Mouse (Mus musculus): ENCODE data around the gene Fgfr2. TPM values are rescaled to one million over a fixed set of nuclear protein-coding genes. Genes with fewer than 3 reads are reported as not detected.

The Fgfr2 gene
- polyA plus RNA-seq, 1 experiment, result 114 TPM

DNA sequence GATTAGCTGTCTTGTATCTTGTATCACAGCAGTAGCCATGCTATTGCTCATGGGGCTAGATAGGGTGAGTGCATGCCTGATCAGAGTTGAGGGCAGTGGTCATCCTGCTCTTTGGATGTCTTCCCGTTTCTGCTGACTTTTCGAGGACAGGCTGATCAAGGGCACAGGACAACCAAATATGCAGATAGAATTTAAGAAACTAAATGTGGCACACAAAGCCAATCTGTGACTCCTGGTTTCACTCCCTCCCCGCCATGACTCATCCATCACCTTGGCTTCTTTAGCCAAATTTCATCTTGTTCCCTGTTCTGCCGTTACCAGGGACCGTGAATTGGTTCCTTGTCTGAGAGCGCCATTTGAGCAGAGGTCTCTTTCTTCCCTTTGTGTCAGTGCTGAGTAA is 1469.7 kb downstream of the Fgfr2 start:
- Histone ChIP-seq H3K4me3 (replicated peaks; ENCODE audit: extremely low read depth, low read depth, low read length) (no peak overlapping the region), H3K4me1 (ENCODE audit: control insufficient read depth, insufficient read depth, low read length) (no peaks in the 10 kb centered on the region)
- TF ChIP-seq CTCF (IDR thresholded peaks at IDR 0.05; ENCODE audit: insufficient read depth, low read length) (no peak), POLR2A (IDR thresholded peaks at IDR 0.05; ENCODE audit: borderline replicate concordance, extremely low read depth, low read depth, low read length) (no peak)
- 82% methylated on average over 6 of the region's 6 CpGs for WGBS
- DNase-seq, result no peak

- DNase-seq, result no peak
- 73% methylated on average over 12 of the region's 12 CpGs for WGBS
- Histone ChIP-seq H3K4me3 (replicated peaks; ENCODE audit: extremely low read depth, low read depth, low read length) (no peak overlapping the region), H3K4me1 (ENCODE audit: control insufficient read depth, insufficient read depth, low read length) (no peaks in the 10 kb centered on the region)
- TF ChIP-seq POLR2A (IDR thresholded peaks at IDR 0.05; ENCODE audit: borderline replicate concordance, extremely low read depth, low read depth, low read length) (no peak), CTCF (IDR thresholded peaks at IDR 0.05; ENCODE audit: insufficient read depth, low read length) (no peak)
Measured at GRCm38 (mm10) chr7:131651921-131652694, 1471.0 kb downstream of the Fgfr2 start.

DNA sequence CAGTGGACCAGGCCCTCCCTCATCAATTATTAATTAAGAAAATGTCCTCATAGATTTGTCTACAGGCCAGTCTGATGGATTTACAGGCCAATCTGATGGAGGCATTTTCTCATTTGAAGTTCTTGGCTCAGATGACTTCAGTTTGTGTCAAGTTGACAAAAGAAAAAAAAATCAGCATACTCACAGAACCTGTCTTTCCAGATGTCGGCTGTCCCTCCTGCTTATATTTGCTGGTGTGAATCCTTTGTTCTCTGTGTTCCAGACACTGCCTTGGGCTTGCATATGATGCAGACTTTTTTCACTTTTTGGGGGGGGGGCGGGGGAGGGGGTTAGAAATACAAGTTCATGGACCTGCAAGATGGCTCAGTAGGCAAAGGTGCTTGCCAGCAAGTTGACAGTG is 1472.9 kb downstream of the Fgfr2 start:
- TF ChIP-seq CTCF (IDR thresholded peaks at IDR 0.05; ENCODE audit: insufficient read depth, low read length) (no peak), POLR2A (IDR thresholded peaks at IDR 0.05; ENCODE audit: borderline replicate concordance, extremely low read depth, low read depth, low read length) (no peak)
- 39% methylated on average over 2 of the region's 2 CpGs for WGBS
- Histone ChIP-seq H3K4me1 (ENCODE audit: control insufficient read depth, insufficient read depth, low read length) (no peaks in the 10 kb centered on the region), H3K4me3 (replicated peaks; ENCODE audit: extremely low read depth, low read depth, low read length) (no peak overlapping the region)
- DNase-seq, result no peak

DNA sequence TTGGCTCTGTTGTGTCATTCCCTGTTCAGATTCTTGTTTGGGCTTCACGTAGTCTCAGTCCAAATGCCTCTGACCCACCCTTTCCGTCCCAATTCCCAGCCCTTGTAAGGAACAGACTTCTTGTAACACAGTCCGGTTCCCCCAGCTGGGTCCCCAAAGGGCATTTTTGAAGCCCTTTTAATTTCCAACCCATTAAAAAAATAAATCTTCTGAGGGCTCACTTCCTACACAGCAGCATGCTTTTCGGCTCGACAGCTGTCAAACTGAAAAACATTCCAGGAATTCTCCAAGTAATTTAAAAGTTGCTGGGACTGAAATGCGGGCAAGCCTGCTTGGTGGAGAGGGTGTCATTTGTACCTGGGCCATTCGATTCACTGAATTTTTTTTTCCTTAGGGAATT is 1474.9 kb downstream of the Fgfr2 start:
- DNase-seq, result no peak
- WGBS, result 31% methylated on average over 7 of the region's 7 CpGs
- TF ChIP-seq CTCF (IDR thresholded peaks at IDR 0.05; ENCODE audit: insufficient read depth, low read length) (no peak), POLR2A (IDR thresholded peaks at IDR 0.05; ENCODE audit: borderline replicate concordance, extremely low read depth, low read depth, low read length) (no peak)

GRCm38 (mm10) chr7:131647583-131647982 is 1475.6 kb downstream of the Fgfr2 start:
- TF ChIP-seq CTCF (IDR thresholded peaks at IDR 0.05; ENCODE audit: insufficient read depth, low read length) (no peak), POLR2A (IDR thresholded peaks at IDR 0.05; ENCODE audit: borderline replicate concordance, extremely low read depth, low read depth, low read length) (no peak)
- no peak for DNase-seq
- no peak overlapping the region for H3K4me3 ChIP-seq (replicated peaks; ENCODE audit: extremely low read depth, low read depth, low read length)
- 34% methylated on average over 3 of the region's 3 CpGs for WGBS
- no peaks in the 10 kb centered on the region for H3K4me1 ChIP-seq (ENCODE audit: control insufficient read depth, insufficient read depth, low read length)

More for the DNA sequence above, 1474.9 kb downstream of the Fgfr2 start:
- no peak overlapping the region for H3K4me3 ChIP-seq (replicated peaks; ENCODE audit: extremely low read depth, low read depth, low read length)
- H3K4me1 ChIP-seq (ENCODE audit: control insufficient read depth, insufficient read depth, low read length), result no peaks in the 10 kb centered on the region

GRCm38 (mm10) chr7:131644586-131644985 is 1478.6 kb downstream of the Fgfr2 start:
- no peak for TF ChIP-seq CTCF (IDR thresholded peaks at IDR 0.05; ENCODE audit: insufficient read depth, low read length)
- WGBS, result 5% methylated on average over 13 of the region's 13 CpGs

GRCm38 (mm10) chr7:131644051-131644450 is 1479.1 kb downstream of the Fgfr2 start:
- 4% methylated on average over 16 of the region's 16 CpGs for WGBS
- TF ChIP-seq POLR2A (IDR thresholded peaks at IDR 0.05; ENCODE audit: borderline replicate concordance, extremely low read depth, low read depth, low read length) (no peak), CTCF (IDR thresholded peaks at IDR 0.05; ENCODE audit: insufficient read depth, low read length) (no peak)
- Histone ChIP-seq H3K4me3 (replicated peaks; ENCODE audit: extremely low read depth, low read depth, low read length) (no peak overlapping the region), H3K4me1 (ENCODE audit: control insufficient read depth, insufficient read depth, low read length) (no peaks in the 10 kb centered on the region)
- no peak for DNase-seq

More at GRCm38 (mm10) chr7:131644586-131644985, 1478.6 kb downstream of the Fgfr2 start:
- Histone ChIP-seq H3K4me3 (replicated peaks; ENCODE audit: extremely low read depth, low read depth, low read length) (no peak overlapping the region), H3K4me1 (ENCODE audit: control insufficient read depth, insufficient read depth, low read length) (no peaks in the 10 kb centered on the region)
- DNase-seq, result no peak

- no peaks in the 10 kb centered on the region for H3K4me1 ChIP-seq (ENCODE audit: control insufficient read depth, insufficient read depth, low read length)
- WGBS, result 38% methylated on average over 13 of the region's 13 CpGs
- TF ChIP-seq POLR2A (IDR thresholded peaks at IDR 0.05; ENCODE audit: borderline replicate concordance, extremely low read depth, low read depth, low read length), result no peak
- TF ChIP-seq CTCF (IDR thresholded peaks at IDR 0.05; ENCODE audit: insufficient read depth, low read length), result no peak
- H3K4me3 ChIP-seq (replicated peaks; ENCODE audit: extremely low read depth, low read depth, low read length), result no peak overlapping the region
- no peak for DNase-seq
Measured at GRCm38 (mm10) chr7:131643341-131643840, 1479.8 kb downstream of the Fgfr2 start.

GRCm38 (mm10) chr7:131629562-131629961 is 1493.6 kb downstream of the Fgfr2 start:
- no peak overlapping the region for H3K4me3 ChIP-seq (replicated peaks; ENCODE audit: extremely low read depth, low read depth, low read length)
- H3K4me1 ChIP-seq (ENCODE audit: control insufficient read depth, insufficient read depth, low read length), result no peaks in the 10 kb centered on the region
- 71% methylated on average over 8 of the region's 8 CpGs for WGBS
- TF ChIP-seq CTCF (IDR thresholded peaks at IDR 0.05; ENCODE audit: insufficient read depth, low read length) (no peak), POLR2A (IDR thresholded peaks at IDR 0.05; ENCODE audit: borderline replicate concordance, extremely low read depth, low read depth, low read length) (no peak)
- DNase-seq, result no peak

DNA sequence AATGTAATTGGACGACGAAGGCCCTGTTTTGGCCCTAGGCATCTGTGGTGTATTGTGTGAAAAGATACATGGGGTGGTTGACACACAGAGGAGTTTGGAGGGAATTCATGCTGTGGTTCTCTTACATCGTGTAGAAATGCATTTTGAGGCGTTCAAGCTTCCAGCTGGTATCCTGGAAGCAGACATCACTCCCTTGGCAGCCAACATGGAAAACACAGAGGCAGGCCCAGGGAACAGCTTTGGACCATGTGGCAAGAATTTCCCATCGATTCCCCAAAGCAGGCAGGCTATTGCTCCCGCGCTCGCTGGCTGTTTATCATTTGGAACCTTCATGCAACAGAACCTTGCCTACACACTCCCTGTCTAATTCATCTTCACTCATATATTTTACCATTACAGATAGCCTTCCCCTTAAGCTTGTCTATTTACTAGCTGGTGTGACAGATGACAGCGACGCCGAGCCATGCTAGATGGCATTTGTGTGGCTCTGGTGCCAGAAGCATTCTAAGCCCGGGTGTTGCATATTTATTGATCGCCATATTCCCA is 1494.2 kb downstream of the Fgfr2 start:
- WGBS, result 77% methylated on average over 13 of the region's 13 CpGs
- no peak for DNase-seq
- Histone ChIP-seq H3K4me3 (replicated peaks; ENCODE audit: extremely low read depth, low read depth, low read length) (no peak overlapping the region), H3K4me1 (ENCODE audit: control insufficient read depth, insufficient read depth, low read length) (no peaks in the 10 kb centered on the region)
- TF ChIP-seq CTCF (IDR thresholded peaks at IDR 0.05; ENCODE audit: insufficient read depth, low read length), result no peak
- TF ChIP-seq POLR2A (IDR thresholded peaks at IDR 0.05; ENCODE audit: borderline replicate concordance, extremely low read depth, low read depth, low read length), result no peak
